Comparison of ENCODE assay signal across 18 mouse cellular contexts in the genomic region with DNA sequence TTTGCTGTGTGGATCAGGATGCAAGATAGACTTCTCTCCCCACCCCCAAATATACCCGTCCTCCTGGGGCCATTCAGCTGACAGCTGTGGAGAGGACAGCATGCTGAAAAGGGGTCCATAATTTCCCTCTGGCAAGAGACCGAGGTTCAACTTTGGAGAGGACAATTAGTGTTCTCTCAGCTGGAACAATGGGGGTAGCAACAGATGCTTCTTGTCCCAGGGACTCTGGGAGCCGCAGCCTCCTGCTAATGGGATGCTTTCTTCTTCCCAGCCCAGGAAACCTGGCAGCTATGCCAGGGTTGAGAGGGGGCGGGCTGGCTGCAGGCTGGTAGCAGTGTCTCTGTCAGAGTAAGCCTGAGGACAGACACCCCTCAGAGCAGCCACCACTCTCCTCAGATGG.
A peak's percentile ranks its signal among the peaks of the same experiment; 100 is the strongest.
DNase-seq lines count a peak whose midpoint lies in the region; ATAC-seq and TF ChIP-seq lines count a peak whose summit lies in the region.
"Had no signal": no experiment of that assay in that cellular context is flagged by ENCODE, and none has a peak within 500 bp of the region (broad histone marks: within the 10 kb centered on the region; RNA-seq: fewer than 3 reads in every experiment).

No protein-coding gene starts in this region.

- 30% methylated on average over 4 of the region's 4 CpGs for WGBS in midbrain, postnatal 0 days
- WGBS in midbrain, embryonic 16.5 days: 36% methylated on average over 4 of the region's 4 CpGs
- 43% methylated on average over 4 of the region's 4 CpGs for WGBS in hindbrain, embryonic 12.5 days
- WGBS in neural tube, embryonic 14.5 days: 16% methylated on average over 4 of the region's 4 CpGs

- no peak; the same call in 1 of the 2 replicates for ATAC-seq in midbrain, postnatal 0 days (ENCODE audit: low FRiP score)
- ATAC-seq in midbrain, embryonic 16.5 days: no peak
- ATAC-seq in hindbrain, embryonic 12.5 days (ENCODE audit: low FRiP score): peak; percentile 68; the same call in 1 of the 2 replicates
- ATAC-seq in neural tube, embryonic 14.5 days (ENCODE audit: low read depth): peak; percentile 41; the same call in 1 of the 2 replicates
- ATAC-seq: intestine, embryonic 16.5 days had no signal

- H3K4me1 ChIP-seq in midbrain, postnatal 0 days (ENCODE audit: insufficient read depth, low read length): no peaks in the 10 kb centered on the region
- H3K4me1 ChIP-seq in midbrain, embryonic 16.5 days (ENCODE audit: control insufficient read depth, insufficient read depth, low read length): no peaks in the 10 kb centered on the region
- H3K4me1 ChIP-seq in hindbrain, embryonic 12.5 days: peaks cover 6% of the 10 kb centered on the region; the same call in 1 of the 2 replicates
- no peaks in the 10 kb centered on the region for H3K4me1 ChIP-seq in neural tube, embryonic 14.5 days (ENCODE audit: control insufficient read depth, insufficient read depth, low read length)
- H3K4me1 ChIP-seq: heart, embryonic 10.5 days; liver, embryonic 15.5 days had no signal

- DNase-seq in frontal cortex, postnatal 10 days (ENCODE audit: low spot score in 2 of 2): peak; percentile 9 to 33
- DNase-seq in frontal cortex, postnatal 25 days (ENCODE audit: low spot score in 2 of 2): no peak
- DNase-seq in midbrain, postnatal 0 days (ENCODE audit: low spot score): peak; percentile 68
- no peak for DNase-seq in urinary bladder, postnatal 14 days (ENCODE audit: low spot score)
- DNase-seq in thymus, postnatal 4 days: no peak
- DNase-seq: cerebellum, adult 11 months; gastrocnemius, postnatal 14 days; heart, postnatal 14 days; kidney, postnatal 10 days; right cerebral cortex, postnatal 14 days had no signal

- H3K4me2 ChIP-seq in midbrain, postnatal 0 days (ENCODE audit: low read depth, low read length, poor library complexity, severe bottlenecking): no peak overlapping the region
- H3K4me2 ChIP-seq in midbrain, embryonic 16.5 days (ENCODE audit: low read length): no peak overlapping the region
- H3K4me2 ChIP-seq in hindbrain, embryonic 12.5 days (replicated peaks): no peak overlapping the region
- no peak overlapping the region for H3K4me2 ChIP-seq in neural tube, embryonic 14.5 days (ENCODE audit: low read depth, low read length)
- H3K4me2 ChIP-seq: embryonic facial prominence, embryonic 13.5 days; limb, embryonic 12.5 days; liver, embryonic 15.5 days had no signal

- no peaks in the 10 kb centered on the region for H3K27me3 ChIP-seq in midbrain, postnatal 0 days (ENCODE audit: insufficient read depth, low read length)
- no peaks in the 10 kb centered on the region; the same call in 1 of the 2 replicates for H3K27me3 ChIP-seq in midbrain, embryonic 16.5 days (ENCODE audit: control insufficient read depth, insufficient read depth, low read depth, low read length)
- H3K27me3 ChIP-seq in hindbrain, embryonic 12.5 days: no peaks in the 10 kb centered on the region
- no peaks in the 10 kb centered on the region for H3K27me3 ChIP-seq in neural tube, embryonic 14.5 days (ENCODE audit: control insufficient read depth, insufficient read depth, low read length)
- H3K27me3 ChIP-seq: embryonic facial prominence, embryonic 13.5 days; liver, embryonic 15.5 days had no signal

- H3K4me3 ChIP-seq in midbrain, postnatal 0 days (ENCODE audit: low read depth, low read length): no peak overlapping the region
- no peak overlapping the region for H3K4me3 ChIP-seq in midbrain, embryonic 16.5 days (ENCODE audit: low read depth, low read length)
- H3K4me3 ChIP-seq in hindbrain, embryonic 12.5 days: no peak overlapping the region
- H3K4me3 ChIP-seq in neural tube, embryonic 14.5 days (ENCODE audit: low read depth, low read length): no peak overlapping the region
- H3K4me3 ChIP-seq: embryonic facial prominence, embryonic 13.5 days; heart, embryonic 10.5 days; limb, embryonic 12.5 days; liver, embryonic 15.5 days had no signal

- TF ChIP-seq CTCF in midbrain, postnatal 0 days (IDR thresholded peaks at IDR 0.05): no peak

- no peak overlapping the region for H3K27ac ChIP-seq in midbrain, postnatal 0 days (ENCODE audit: low read depth, low read length)
- H3K27ac ChIP-seq in midbrain, embryonic 16.5 days (ENCODE audit: low read length): no peak overlapping the region
- H3K27ac ChIP-seq in hindbrain, embryonic 12.5 days: no peak overlapping the region
- no peak overlapping the region for H3K27ac ChIP-seq in neural tube, embryonic 14.5 days (ENCODE audit: low read depth, low read length)
- H3K27ac ChIP-seq: embryonic facial prominence, embryonic 13.5 days; heart, embryonic 10.5 days; limb, embryonic 12.5 days; liver, embryonic 15.5 days had no signal

- no peak overlapping the region for H3K9ac ChIP-seq in midbrain, postnatal 0 days (replicated peaks; ENCODE audit: low read length, poor library complexity, severe bottlenecking)
- no peak overlapping the region for H3K9ac ChIP-seq in midbrain, embryonic 16.5 days (ENCODE audit: low read depth, low read length)
- H3K9ac ChIP-seq in hindbrain, embryonic 12.5 days: no peak overlapping the region
- H3K9ac ChIP-seq in neural tube, embryonic 14.5 days (replicated peaks; ENCODE audit: low read depth, low read length): no peak overlapping the region
- H3K9ac ChIP-seq: embryonic facial prominence, embryonic 13.5 days; limb, embryonic 12.5 days; liver, embryonic 15.5 days had no signal

- H3K36me3 ChIP-seq in midbrain, postnatal 0 days (ENCODE audit: insufficient read depth, low read length): no peaks in the 10 kb centered on the region
- H3K36me3 ChIP-seq in midbrain, embryonic 16.5 days (ENCODE audit: control insufficient read depth, insufficient read depth, low read length): no peaks in the 10 kb centered on the region
- no peaks in the 10 kb centered on the region for H3K36me3 ChIP-seq in hindbrain, embryonic 12.5 days
- no peaks in the 10 kb centered on the region for H3K36me3 ChIP-seq in neural tube, embryonic 14.5 days (ENCODE audit: control insufficient read depth, insufficient read depth, low read length)
- H3K36me3 ChIP-seq: embryonic facial prominence, embryonic 13.5 days; heart, embryonic 10.5 days; limb, embryonic 12.5 days; liver, embryonic 15.5 days had no signal

- no peaks in the 10 kb centered on the region for H3K9me3 ChIP-seq in midbrain, postnatal 0 days (ENCODE audit: low read length)
- no peaks in the 10 kb centered on the region for H3K9me3 ChIP-seq in midbrain, embryonic 16.5 days (replicated peaks; ENCODE audit: control insufficient read depth, low read length, poor library complexity, severe bottlenecking)
- H3K9me3 ChIP-seq in hindbrain, embryonic 12.5 days (replicated peaks): no peaks in the 10 kb centered on the region
- H3K9me3 ChIP-seq in neural tube, embryonic 14.5 days (ENCODE audit: control insufficient read depth, low read length): no peaks in the 10 kb centered on the region
- H3K9me3 ChIP-seq: embryonic facial prominence, embryonic 13.5 days; heart, embryonic 10.5 days; limb, embryonic 12.5 days; liver, embryonic 15.5 days had no signal

Comparison
In these comparisons a context has a peak if more than half of its experiments do, and no peak if none do; other contexts are left out.
1. DNase-seq: peak in frontal cortex, postnatal 10 days (2 of 2) and midbrain, postnatal 0 days (single experiment); none in frontal cortex, postnatal 25 days (0 of 2), urinary bladder, postnatal 14 days (single experiment) and thymus, postnatal 4 days (single experiment).
2. ATAC-seq: peak in hindbrain, embryonic 12.5 days (single experiment) and neural tube, embryonic 14.5 days (single experiment); none in midbrain, postnatal 0 days (single experiment) and midbrain, embryonic 16.5 days (single experiment).